Mouse (Mus musculus) midbrain, embryonic 15.5 days (tissue): ENCODE data around the gene Grasp. TPM values are rescaled to one million over a fixed set of nuclear protein-coding genes. Genes with fewer than 3 reads are reported as not detected.
A peak's percentile ranks its signal among the peaks of the same experiment; 100 is the strongest.

Experiments
- ATAC-seq: fragments of 200-750 bp; cut with Nextera tagmentation; replicated peaks from 2 replicates; pipeline ENCODE4 v1.8.0; 2017; ENCODE audit warnings: moderate TSS enrichment
- H3K27ac ChIP-seq: fragments of 300-500 bp; sonication (generic); 2 replicates; pipeline ENCODE4 v1.5.1; 2015; ENCODE audit warnings: mild to moderate bottlenecking, inconsistent platforms
- H3K27me3 ChIP-seq: fragments of 300-500 bp; sonication (generic); replicated peaks from 2 replicates; pipeline ENCODE4 v1.6.1; 2015; ENCODE audit warnings: inconsistent platforms
- H3K36me3 ChIP-seq: fragments of 300-500 bp; sonication (generic); replicated peaks from 2 replicates; pipeline ENCODE4 v1.6.1; 2015; ENCODE audit warnings: inconsistent platforms
- H3K4me1 ChIP-seq: fragments of 300-500 bp; sonication (generic); 2 replicates; pipeline ENCODE4 v1.6.1; 2015; ENCODE audit warnings: inconsistent platforms
- H3K4me2 ChIP-seq: fragments of 300-500 bp; sonication (generic); 2 replicates; pipeline ENCODE4 v1.6.1; 2015; ENCODE audit warnings: inconsistent platforms, mild to moderate bottlenecking, moderate library complexity
- H3K4me3 ChIP-seq: fragments of 300-500 bp; sonication (generic); 2 replicates; pipeline ENCODE4 v1.5.1; 2015; ENCODE audit warnings: mild to moderate bottlenecking, inconsistent platforms
- H3K9ac ChIP-seq: fragments of 300-500 bp; sonication (generic); 2 replicates; pipeline ENCODE4 v1.6.1; 2015; ENCODE audit warnings: mild to moderate bottlenecking, inconsistent platforms
- H3K9me3 ChIP-seq: fragments of 300-500 bp; sonication (generic); 2 replicates; pipeline ENCODE4 v1.6.1; 2016; ENCODE audit warnings: inconsistent platforms
- WGBS: fragments of 180-500 bp; shearing (Covaris S2); methylation state at CpG from one replicate; pipeline ENCODE4 v1.1.7; 2015; ENCODE audit warnings: mixed read lengths; 5-methylcytosine and 5-hydroxymethylcytosine counted together
- polyA plus RNA-seq: library from polyadenylated mRNA; unstranded; fragments of >200 nt; fragmentation: Nextera tagmentation; extraction: Ambion mirVana; gene quantifications from 2 replicates; pipeline ENCODE4 v1.2.1, GENCODE M21; 2015

Grasp gene
- polyA plus RNA-seq, 1 experiment from 2014 or later, result 1.3 TPM

- Histone ChIP-seq H3K4me2 (no peak overlapping the region), H3K4me1 (peaks cover 17% of the 10 kb centered on the region), H3K27ac (no peak overlapping the region), H3K27me3 (no peaks in the 10 kb centered on the region), H3K36me3 (no peaks in the 10 kb centered on the region), H3K9ac (no peak overlapping the region), H3K4me3 (no peak overlapping the region), H3K9me3 (no peaks in the 10 kb centered on the region)
- ATAC-seq, result no peak
- WGBS, result 63% methylated on average over 3 of the region's 3 CpGs
Measured at GRCm38 (mm10) chr15:101244012-101244411, 20.0 kb downstream of the Grasp start.

- 2% methylated on average over 56 of the region's 56 CpGs for WGBS
- Histone ChIP-seq H3K9me3 (no peaks in the 10 kb centered on the region), H3K27me3 (no peaks in the 10 kb centered on the region; the same call in 1 of the 2 replicates), H3K9ac (peak overlapping the region; percentile 70), H3K27ac (peak overlapping the region; percentile 84), H3K4me1 (peaks cover 9% of the 10 kb centered on the region), H3K4me2 (peak overlapping the region; percentile 72), H3K36me3 (no peaks in the 10 kb centered on the region), H3K4me3 (peak overlapping the region; percentile 55)
- ATAC-seq, result peak; percentile 99
Measured at GRCm38 (mm10) chr15:101246231-101247154, 22.5 kb downstream of the Grasp start.

GRCm38 (mm10) chr15:101247155-101247498 is 23.1 kb downstream of the Grasp start:
- 79% methylated on average over 1 of the region's 1 CpGs for WGBS
- Histone ChIP-seq H3K4me2 (peak overlapping the region; percentile 72), H3K4me3 (peak overlapping the region; percentile 55), H3K27me3 (no peaks in the 10 kb centered on the region; the same call in 1 of the 2 replicates), H3K9me3 (no peaks in the 10 kb centered on the region), H3K4me1 (peaks cover 9% of the 10 kb centered on the region), H3K36me3 (no peaks in the 10 kb centered on the region), H3K9ac (no peak overlapping the region), H3K27ac (peak overlapping the region; percentile 84; the same call in 1 of the 2 replicates)
- no peak for ATAC-seq

DNA sequence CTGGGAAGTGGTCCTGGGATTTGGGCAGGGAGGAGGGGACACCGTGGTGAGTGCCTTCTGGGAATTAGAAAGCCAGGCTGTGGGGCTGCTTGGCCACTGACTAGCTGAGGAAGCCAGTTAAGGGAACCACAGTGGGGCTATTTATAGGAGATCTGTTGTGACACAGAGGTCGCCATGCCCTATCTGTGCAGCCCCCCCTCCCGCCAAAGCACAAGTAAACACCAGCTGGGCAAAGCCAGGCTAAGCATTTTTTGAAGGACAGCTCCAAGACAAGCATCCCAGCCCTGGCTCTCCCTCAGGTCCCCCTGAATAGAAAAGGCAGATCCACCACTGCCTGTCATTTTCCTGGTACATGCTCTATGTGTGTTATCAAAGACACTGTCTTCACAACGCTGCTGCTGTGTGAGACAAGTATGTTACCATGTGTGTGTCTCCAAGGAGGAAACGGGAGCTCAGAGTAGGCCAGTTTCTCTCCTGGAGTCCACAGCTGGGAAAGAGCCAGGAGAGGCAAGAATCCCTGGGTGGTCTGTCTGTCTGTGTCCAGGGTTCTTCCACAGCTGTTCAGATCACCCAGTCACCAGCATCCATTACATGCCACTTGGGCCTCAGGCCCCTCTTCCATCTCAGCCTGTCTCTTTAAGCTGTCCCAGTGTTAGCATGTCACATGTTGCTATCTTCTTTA is 24.2 kb downstream of the Grasp start:
- ATAC-seq, result no peak
- no peak overlapping the region for H3K9ac ChIP-seq
- no peaks in the 10 kb centered on the region; the same call in 1 of the 2 replicates for H3K27me3 ChIP-seq
- no peak overlapping the region for H3K4me3 ChIP-seq
- no peaks in the 10 kb centered on the region for H3K9me3 ChIP-seq
- 66% methylated on average over 5 of the region's 5 CpGs for WGBS
- no peak overlapping the region for H3K27ac ChIP-seq
- peaks cover 9% of the 10 kb centered on the region for H3K4me1 ChIP-seq
- no peaks in the 10 kb centered on the region for H3K36me3 ChIP-seq
- H3K4me2 ChIP-seq, result no peak overlapping the region

DNA sequence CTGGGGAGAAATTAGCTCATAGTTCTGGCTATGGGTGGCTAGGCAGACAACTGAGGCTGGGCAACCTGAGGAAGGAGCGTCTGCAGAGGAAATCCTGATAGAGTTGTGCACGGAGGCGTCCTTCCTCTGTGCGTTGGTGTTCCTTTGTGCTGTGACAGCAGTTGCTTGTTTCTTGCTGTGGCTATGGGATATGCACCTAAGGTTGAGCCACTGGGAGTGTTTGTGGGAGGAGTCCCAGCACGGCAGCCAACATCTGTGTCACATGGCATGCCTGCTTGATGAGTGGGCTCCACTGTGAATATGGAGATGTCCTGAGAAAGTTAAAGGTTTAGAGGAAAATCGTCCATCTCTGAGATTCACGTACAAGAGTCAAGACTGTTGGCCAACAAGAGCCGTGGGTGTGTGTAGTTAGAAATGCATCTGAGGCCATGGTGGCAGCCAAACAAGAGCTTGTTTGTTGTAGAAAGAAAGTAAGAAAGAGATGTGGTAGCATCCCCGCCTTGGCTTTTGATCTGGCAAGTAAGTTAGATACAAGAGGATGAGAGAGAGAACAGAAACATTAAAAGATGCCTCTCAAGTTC is 26.3 kb downstream of the Grasp start:
- WGBS, result 85% methylated on average over 9 of the region's 9 CpGs
- Histone ChIP-seq H3K4me1 (peaks cover 18% of the 10 kb centered on the region), H3K27ac (no peak overlapping the region), H3K4me2 (no peak overlapping the region), H3K36me3 (no peaks in the 10 kb centered on the region), H3K9ac (no peak overlapping the region), H3K4me3 (no peak overlapping the region), H3K27me3 (no peaks in the 10 kb centered on the region; the same call in 1 of the 2 replicates), H3K9me3 (no peaks in the 10 kb centered on the region)
- ATAC-seq, result no peak

GRCm38 (mm10) chr15:101251930-101252329 is 27.9 kb downstream of the Grasp start:
- peaks cover 13% of the 10 kb centered on the region for H3K4me1 ChIP-seq
- H3K9me3 ChIP-seq, result no peaks in the 10 kb centered on the region
- 86% methylated on average over 5 of the region's 5 CpGs for WGBS
- no peaks in the 10 kb centered on the region for H3K36me3 ChIP-seq
- H3K27ac ChIP-seq, result no peak overlapping the region
- H3K4me3 ChIP-seq, result no peak overlapping the region
- H3K9ac ChIP-seq, result no peak overlapping the region
- H3K4me2 ChIP-seq, result no peak overlapping the region
- ATAC-seq, result no peak
- no peaks in the 10 kb centered on the region; the same call in 1 of the 2 replicates for H3K27me3 ChIP-seq

DNA sequence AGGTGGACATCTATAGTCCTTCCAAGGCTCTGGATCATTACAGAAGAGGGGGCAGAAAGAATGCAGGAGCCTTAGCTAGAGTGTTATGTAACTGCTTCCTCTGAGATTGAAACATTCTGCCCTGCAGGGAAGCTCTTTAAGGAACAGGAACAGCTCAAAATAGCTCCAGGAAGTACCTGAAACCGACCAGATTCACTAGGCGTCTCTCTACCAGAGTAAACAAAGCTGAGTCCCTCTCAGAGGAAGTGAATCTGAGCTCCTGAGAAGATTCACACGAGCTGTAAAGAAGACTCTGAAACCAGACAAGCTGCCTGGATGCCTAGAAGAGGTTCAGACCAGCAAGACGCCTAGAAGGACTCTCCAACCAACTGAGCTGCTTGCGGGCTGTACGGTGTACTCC is 28.6 kb downstream of the Grasp start:
- Histone ChIP-seq H3K9ac (no peak overlapping the region), H3K27me3 (no peaks in the 10 kb centered on the region; the same call in 1 of the 2 replicates), H3K4me3 (no peak overlapping the region), H3K27ac (no peak overlapping the region), H3K9me3 (no peaks in the 10 kb centered on the region), H3K4me1 (peaks cover 9% of the 10 kb centered on the region; the same call in 1 of the 2 replicates), H3K36me3 (no peaks in the 10 kb centered on the region), H3K4me2 (no peak overlapping the region)
- WGBS, result 86% methylated on average over 6 of the region's 6 CpGs
- ATAC-seq, result no peak

GRCm38 (mm10) chr15:101253563-101253885 is 29.5 kb downstream of the Grasp start:
- peak; percentile 21 for ATAC-seq
- peak overlapping the region; percentile 68 for H3K9ac ChIP-seq
- no peaks in the 10 kb centered on the region; the same call in 1 of the 2 replicates for H3K27me3 ChIP-seq
- H3K4me3 ChIP-seq, result peak overlapping the region; percentile 60
- H3K9me3 ChIP-seq, result no peaks in the 10 kb centered on the region
- H3K4me1 ChIP-seq, result peaks cover 9% of the 10 kb centered on the region; the same call in 1 of the 2 replicates
- H3K27ac ChIP-seq, result peak overlapping the region; percentile 34; the same call in 1 of the 2 replicates
- H3K36me3 ChIP-seq, result no peaks in the 10 kb centered on the region
- peak overlapping the region; percentile 90 for H3K4me2 ChIP-seq
- WGBS, result 40% methylated on average over 3 of the region's 3 CpGs

DNA sequence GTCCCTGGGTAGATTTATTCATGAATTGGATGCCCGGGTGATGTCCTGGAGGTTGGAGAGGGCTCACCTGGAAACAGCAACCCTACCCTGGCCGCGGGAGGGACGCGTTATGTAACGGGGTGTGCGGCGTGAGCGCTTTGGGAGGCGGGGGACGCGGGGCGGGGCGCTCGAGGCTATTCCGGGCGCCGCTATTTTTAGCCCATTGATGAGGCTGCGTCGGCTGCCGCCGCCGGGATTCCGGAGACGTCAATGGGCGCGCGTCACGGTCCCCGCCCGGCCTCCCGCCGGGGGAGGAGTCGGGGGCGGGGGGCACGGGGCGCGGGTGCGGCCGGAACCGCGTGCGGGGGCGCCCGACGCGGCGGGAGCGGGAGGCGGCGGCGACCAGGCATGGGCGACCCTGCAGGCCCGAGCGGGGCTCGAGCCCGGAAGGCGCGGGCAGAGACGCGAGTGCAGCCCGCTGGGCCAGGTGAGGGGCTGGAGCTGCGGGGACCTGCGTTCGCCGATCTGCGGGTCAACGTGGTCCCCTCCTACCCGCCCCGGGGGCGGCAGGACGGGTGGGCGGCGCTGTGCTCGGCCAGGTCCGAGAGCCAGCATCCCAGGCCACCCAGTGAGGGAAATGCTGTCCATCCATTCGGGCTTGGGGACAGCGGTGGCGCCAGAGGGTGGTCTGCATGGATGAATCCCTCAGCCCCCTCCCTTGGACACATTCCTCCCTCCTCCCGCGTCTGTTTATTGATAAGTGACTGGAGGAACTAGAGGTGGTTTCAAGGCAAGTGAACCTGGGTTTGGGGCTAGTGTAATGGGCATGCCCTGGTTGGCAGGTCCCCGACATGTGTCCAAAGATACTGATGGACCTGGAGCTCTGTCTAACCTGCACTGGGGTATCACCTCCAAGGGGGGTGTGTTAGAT is 30.2 kb downstream of the Grasp start, which contains the start of gene Nr4a1:
Gene Nr4a1, plus strand, starts transcription at position 384 of the 910 bp plus-strand sequence.
- Histone ChIP-seq H3K36me3 (no peaks in the 10 kb centered on the region), H3K27me3 (no peaks in the 10 kb centered on the region; the same call in 1 of the 2 replicates), H3K4me3 (peak within 1 kb of the TSS; percentile 60), H3K4me2 (peak within 1 kb of the TSS; percentile 90), H3K27ac (peak within 1 kb of the TSS; percentile 34), H3K9me3 (no peaks in the 10 kb centered on the region), H3K9ac (peak within 1 kb of the TSS; percentile 68), H3K4me1 (peaks cover 9% of the 10 kb centered on the region; the same call in 1 of the 2 replicates)
- under 1% methylated on average over 70 of the region's 82 CpGs for WGBS
- ATAC-seq, result peak; percentile 77

DNA sequence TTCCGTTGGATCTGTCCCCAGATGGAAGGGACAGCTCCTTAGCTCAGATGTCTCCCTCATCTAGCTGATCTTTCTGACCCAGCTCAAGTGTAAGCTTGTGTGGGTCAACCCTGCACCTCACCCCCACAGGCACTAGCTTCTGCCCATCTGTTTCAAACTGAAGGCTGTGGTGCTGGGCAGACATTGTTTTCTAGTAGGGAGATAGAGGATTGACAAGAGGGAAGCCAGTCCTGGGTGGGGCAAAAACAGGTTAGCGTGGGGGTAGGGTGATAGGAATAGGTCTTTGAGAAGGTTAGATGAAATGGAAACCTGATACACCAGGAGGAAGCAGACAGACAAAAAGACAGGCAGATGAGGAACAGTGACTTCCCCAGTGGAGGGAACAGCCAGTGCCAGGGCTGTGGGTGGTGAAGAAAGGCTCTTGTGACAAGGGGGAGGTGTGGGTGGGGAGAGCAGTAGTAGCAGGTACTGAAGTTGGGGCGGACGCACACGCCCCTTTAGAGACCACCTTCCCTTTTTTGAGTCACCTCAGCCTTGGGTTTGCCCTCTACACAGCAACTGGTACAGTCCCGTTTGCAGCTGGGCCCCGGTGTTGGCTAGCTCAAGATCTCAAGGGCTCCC is 32.0 kb downstream of the Grasp start:
- H3K9ac ChIP-seq, result no peak overlapping the region
- H3K4me2 ChIP-seq, result no peak overlapping the region
- no peak overlapping the region for H3K4me3 ChIP-seq
- no peak overlapping the region for H3K27ac ChIP-seq
- no peaks in the 10 kb centered on the region for H3K27me3 ChIP-seq
- H3K9me3 ChIP-seq, result no peaks in the 10 kb centered on the region
- 88% methylated on average over 7 of the region's 7 CpGs for WGBS
- ATAC-seq, result no peak
- H3K36me3 ChIP-seq, result no peaks in the 10 kb centered on the region
- H3K4me1 ChIP-seq, result peaks cover 9% of the 10 kb centered on the region; the same call in 1 of the 2 replicates
